Mouse (Mus musculus): ENCODE measurements at regions not wholly inside any gene's neighbourhood (a gene's known extent, or its start where the extent isn't known, plus 50 kb on each side); places are given as distances from the start of the nearest gene placed in this dataset.

GRCm38 (mm10) chr12:10817516-10817915 lies 333.3 kb downstream of the Kcns3 start:
- Histone ChIP-seq H3K27me3 (ENCODE audit: insufficient read depth, low read length) (no peaks in the 10 kb centered on the region), H3K9me3 (ENCODE audit: low read length) (no peaks in the 10 kb centered on the region), H3K36me3 (ENCODE audit: insufficient read depth, low read length) (no peaks in the 10 kb centered on the region), H3K4me1 (replicated peaks; ENCODE audit: low read depth, low read length) (no peaks in the 10 kb centered on the region), H3K4me3 (replicated peaks; ENCODE audit: low read length) (no peak overlapping the region)
- TF ChIP-seq CTCF (conservative IDR thresholded peaks at IDR 0.05; ENCODE audit: low read length) (no peak), NANOG (IDR thresholded peaks at IDR 0.05; ENCODE audit: borderline replicate concordance, low read length) (no peak), POU5F1 (IDR thresholded peaks at IDR 0.05; ENCODE audit: borderline replicate concordance, low read length) (no peak)

DNA sequence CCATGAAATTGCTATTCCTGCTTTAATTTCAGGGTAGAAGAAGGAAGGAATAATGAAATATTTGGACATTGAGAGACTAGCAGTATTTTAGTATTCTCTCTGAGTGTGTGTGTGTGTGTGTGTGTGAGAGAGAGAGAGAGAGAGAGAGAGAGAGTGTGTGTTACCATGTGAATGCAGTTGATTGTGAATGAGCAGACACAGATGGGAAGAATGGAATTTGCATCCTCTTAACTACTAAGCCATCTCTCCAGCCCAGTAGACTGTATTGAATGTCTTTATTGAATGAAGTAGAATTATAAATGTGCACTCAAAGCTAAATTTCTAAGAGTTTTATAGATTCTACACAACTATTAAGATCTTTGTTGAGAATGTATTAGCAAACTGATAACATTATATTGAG lies 340.3 kb downstream of the Kcns3 start:
- Histone ChIP-seq H3K9me3 (ENCODE audit: low read length) (no peaks in the 10 kb centered on the region), H3K36me3 (ENCODE audit: insufficient read depth, low read length) (no peaks in the 10 kb centered on the region), H3K4me1 (replicated peaks; ENCODE audit: low read depth, low read length) (no peaks in the 10 kb centered on the region), H3K4me3 (replicated peaks; ENCODE audit: low read length) (no peak overlapping the region), H3K27me3 (ENCODE audit: insufficient read depth, low read length) (no peaks in the 10 kb centered on the region)
- TF ChIP-seq NANOG (IDR thresholded peaks at IDR 0.05; ENCODE audit: borderline replicate concordance, low read length): no peak
- no peak for TF ChIP-seq POU5F1 (IDR thresholded peaks at IDR 0.05; ENCODE audit: borderline replicate concordance, low read length)
- TF ChIP-seq CTCF (conservative IDR thresholded peaks at IDR 0.05; ENCODE audit: low read length): no peak

GRCm38 (mm10) chr12:10804491-10804890 lies 346.4 kb downstream of the Kcns3 start:
- TF ChIP-seq POU5F1 (IDR thresholded peaks at IDR 0.05; ENCODE audit: borderline replicate concordance, low read length): no peak
- TF ChIP-seq CTCF (conservative IDR thresholded peaks at IDR 0.05; ENCODE audit: low read length): peak; percentile 74
- no peak for TF ChIP-seq NANOG (IDR thresholded peaks at IDR 0.05; ENCODE audit: borderline replicate concordance, low read length)
- no peaks in the 10 kb centered on the region for H3K9me3 ChIP-seq (ENCODE audit: low read length)
- H3K36me3 ChIP-seq (ENCODE audit: insufficient read depth, low read length): no peaks in the 10 kb centered on the region
- no peaks in the 10 kb centered on the region for H3K4me1 ChIP-seq (replicated peaks; ENCODE audit: low read depth, low read length)
- H3K4me3 ChIP-seq (replicated peaks; ENCODE audit: low read length): no peak overlapping the region
- no peaks in the 10 kb centered on the region for H3K27me3 ChIP-seq (ENCODE audit: insufficient read depth, low read length)

Data from E14TG2a.4 (cell line).